Mouse (Mus musculus) thymus, adult 2 months (tissue): ENCODE measurements around the gene Dusp11. TPM values are rescaled to one million over a fixed set of nuclear protein-coding genes. Genes with fewer than 3 reads are reported as not detected.
A peak's percentile ranks its signal among the peaks of the same experiment; 100 is the strongest.
"Not testable (repeated sequence)": the region's sequence is repeated elsewhere in the genome, so short reads cannot be mapped to it uniquely, and the experiment has no call there.

Source experiments
- DNase-seq: peaks from one replicate; pipeline ENCODE4 v3.0.0; 2021
- H3K27ac ChIP-seq: fragments of 200-500 bp; 2 replicates; pipeline ENCODE4 v1.5.1; 2012; ENCODE audit warnings: low read length, control low read depth; ENCODE audit not compliant: control insufficient read depth, insufficient read depth
- H3K27me3 ChIP-seq: fragments of 200-500 bp; 2 replicates; pipeline ENCODE4 v1.6.1; 2012; ENCODE audit warnings: mild to moderate bottlenecking, low read length, moderate library complexity, mixed read lengths; ENCODE audit not compliant: control insufficient read depth, insufficient read depth
- H3K36me3 ChIP-seq: fragments of 200-500 bp; 2 replicates; pipeline ENCODE4 v1.6.1; 2012; ENCODE audit warnings: mild to moderate bottlenecking, low read length, moderate library complexity; ENCODE audit not compliant: control insufficient read depth, insufficient read depth
- H3K4me1 ChIP-seq: fragments of 200-500 bp; replicated peaks from 2 replicates; pipeline ENCODE4 v1.6.1; 2012; ENCODE audit warnings: low read length; ENCODE audit not compliant: control insufficient read depth, insufficient read depth
- H3K4me3 ChIP-seq: fragments of 200-500 bp; 2 replicates; pipeline ENCODE4 v1.5.1; 2012; ENCODE audit warnings: mild to moderate bottlenecking, low read length, control low read depth, moderate library complexity; ENCODE audit not compliant: control insufficient read depth, insufficient read depth
- CTCF ChIP-seq: fragments of 200-500 bp; IDR thresholded peaks from 2 replicates; pipeline ENCODE4 v1.5.1; 2012; ENCODE audit warnings: mild to moderate bottlenecking, control low read depth, low read length, moderate library complexity, borderline replicate concordance; ENCODE audit not compliant: control insufficient read depth, poor library complexity, insufficient read depth; ENCODE audit errors: extremely low read depth
- POLR2A ChIP-seq: fragments of 200-500 bp; IDR thresholded peaks from 2 replicates; pipeline ENCODE4 v1.6.1; 2012; ENCODE audit warnings: mild to moderate bottlenecking, low read length, control low read depth, moderate library complexity; ENCODE audit not compliant: control insufficient read depth, poor library complexity, insufficient read depth; ENCODE audit errors: extremely low read depth
- WGBS: fragments of 180-500 bp; shearing (Covaris S2); methylation state at CpG from one replicate; pipeline ENCODE4 v1.1.7; 2018; 5-methylcytosine and 5-hydroxymethylcytosine counted together
- polyA plus RNA-seq: library from polyadenylated mRNA; depleted of rRNA; stranded (reverse); fragments of >200 nt; gene quantifications from 2 replicates; pipeline ENCODE4 v1.2.3, GENCODE M21; 2012

The Dusp11 gene
- polyA plus RNA-seq, 1 experiment: 65.6 TPM

GRCm38 (mm10) chr6:85936508-85937465 lies 24.7 kb downstream of the Dusp11 start:
- peak overlapping the region; percentile 78 for H3K4me3 ChIP-seq
- TF ChIP-seq CTCF: peak; percentile 90
- H3K36me3 ChIP-seq, H3K27me3 ChIP-seq, H3K27ac ChIP-seq: not testable (repeated sequence)
- DNase-seq: peak; percentile 79
- H3K4me1 ChIP-seq: peaks cover 11% of the 10 kb centered on the region
- under 1% methylated on average over 45 of the region's 50 CpGs for WGBS

GRCm38 (mm10) chr6:85935646-85936045 lies 25.8 kb downstream of the Dusp11 start:
- H3K4me3 ChIP-seq: no peak overlapping the region
- WGBS: 75% methylated on average over 3 of the region's 3 CpGs
- H3K36me3 ChIP-seq: 0 out of 2 replicates have a peak, but pooled peaks cover 5% of the 10 kb centered on the region
- peak; percentile 13 for DNase-seq
- no peak overlapping the region for H3K27ac ChIP-seq
- no peak for TF ChIP-seq CTCF
- TF ChIP-seq POLR2A: no peak
- H3K27me3 ChIP-seq: no peaks in the 10 kb centered on the region
- peaks cover 11% of the 10 kb centered on the region for H3K4me1 ChIP-seq

GRCm38 (mm10) chr6:85934047-85934446 lies 27.4 kb downstream of the Dusp11 start:
- 90% methylated on average over 8 of the region's 8 CpGs for WGBS
- no peak for DNase-seq
- H3K36me3 ChIP-seq: peaks cover 10% of the 10 kb centered on the region; the same call in 1 of the 2 replicates
- no peak overlapping the region for H3K4me3 ChIP-seq
- no peak overlapping the region for H3K27ac ChIP-seq
- H3K4me1 ChIP-seq: peaks cover 11% of the 10 kb centered on the region
- H3K27me3 ChIP-seq: no peaks in the 10 kb centered on the region
- TF ChIP-seq CTCF (no peak), POLR2A (no peak)

GRCm38 (mm10) chr6:85929312-85929711 lies 32.2 kb downstream of the Dusp11 start:
- peaks cover 49% of the 10 kb centered on the region for H3K36me3 ChIP-seq
- TF ChIP-seq CTCF: no peak
- no peak for DNase-seq
- 97% methylated on average over 1 of the region's 1 CpGs for WGBS
- no peaks in the 10 kb centered on the region for H3K27me3 ChIP-seq
- H3K4me1 ChIP-seq: no peaks in the 10 kb centered on the region
- H3K27ac ChIP-seq: no peak overlapping the region
- no peak overlapping the region for H3K4me3 ChIP-seq

GRCm38 (mm10) chr6:85927476-85928464 lies 33.7 kb downstream of the Dusp11 start:
- no peak overlapping the region for H3K4me3 ChIP-seq
- H3K4me1 ChIP-seq: no peaks in the 10 kb centered on the region
- 95% methylated on average over 9 of the region's 9 CpGs for WGBS
- TF ChIP-seq POLR2A: no peak
- no peak for TF ChIP-seq CTCF
- no peak for DNase-seq
- H3K27ac ChIP-seq: no peak overlapping the region
- peaks cover 52% of the 10 kb centered on the region for H3K36me3 ChIP-seq
- H3K27me3 ChIP-seq: no peaks in the 10 kb centered on the region

GRCm38 (mm10) chr6:85926709-85927108 lies 34.8 kb downstream of the Dusp11 start:
- Histone ChIP-seq H3K36me3 (peaks cover 52% of the 10 kb centered on the region), H3K27me3 (no peaks in the 10 kb centered on the region), H3K4me3 (no peak overlapping the region), H3K27ac (no peak overlapping the region), H3K4me1 (no peaks in the 10 kb centered on the region)
- WGBS: 89% methylated on average over 1 of the region's 1 CpGs
- no peak for TF ChIP-seq CTCF
- TF ChIP-seq POLR2A: no peak
- DNase-seq: no peak
